Mouse (Mus musculus): Measurements from ENCODE around the gene Katnal1.

DNA sequence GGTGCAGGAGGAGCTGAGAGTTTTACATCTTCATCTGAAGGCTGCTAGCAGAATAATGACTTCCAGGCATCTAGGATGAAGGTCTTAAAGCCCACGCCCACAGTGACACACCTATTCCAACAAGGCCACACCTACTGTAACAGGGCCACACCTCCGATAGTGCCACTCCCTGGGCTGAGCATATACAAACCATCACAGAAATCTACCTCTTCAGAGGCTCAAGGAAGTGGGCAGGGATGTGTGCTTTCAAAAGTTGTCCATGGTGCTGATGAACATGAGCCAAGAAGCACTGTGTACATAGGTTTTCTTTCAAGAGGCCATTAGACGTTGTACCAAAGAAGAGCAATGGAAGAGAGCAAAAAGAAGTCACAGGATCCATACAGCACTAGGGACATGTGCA lies 71.6 kb downstream of the Katnal1 start:
- no peak for TF ChIP-seq POLR2A (IDR thresholded peaks at IDR 0.05; ENCODE audit: insufficient read depth, low read depth, low read length)
- TF ChIP-seq CTCF (IDR thresholded peaks at IDR 0.05; ENCODE audit: insufficient read depth, low read depth, low read length) = no peak

Data from olfactory bulb, adult 2 months (tissue).